Comparison of ENCODE assay signal across 23 mouse cellular contexts in genomic region chr13:82907689-82908088, GRCm38 (mm10).
DNase-seq lines count a peak whose midpoint lies in the region; ATAC-seq and TF ChIP-seq lines count a peak whose summit lies in the region.
"Had no signal": no experiment of that assay in that cellular context is flagged by ENCODE, and none has a peak within 500 bp of the region (broad histone marks: within the 10 kb centered on the region; RNA-seq: fewer than 3 reads in every experiment).

No protein-coding gene starts in this region.

- H3K27ac ChIP-seq in left cerebral cortex, adult 2 months = peak overlapping the region; percentile 75
- H3K27ac ChIP-seq: embryonic facial prominence, embryonic 10.5 days; embryonic facial prominence, embryonic 12.5 days; forebrain, embryonic 13.5 days; forebrain, embryonic 15.5 days had no signal

- H3K4me3 ChIP-seq in left cerebral cortex, adult 2 months = no peak overlapping the region
- H3K4me3 ChIP-seq: embryonic facial prominence, embryonic 10.5 days; embryonic facial prominence, embryonic 12.5 days; forebrain, embryonic 13.5 days; forebrain, embryonic 15.5 days had no signal

- no peak for DNase-seq in frontal cortex, postnatal 25 days (ENCODE audit: low spot score in 2 of 2)
- no peak for DNase-seq in left cerebral cortex, adult 2 months (ENCODE audit: extremely low spot score in 1 of 2, low spot score in 2 of 2)
- DNase-seq in left cerebral cortex, postnatal 4 days = no peak
- DNase-seq in right cerebral cortex, adult 18-20 months = peak; percentile 15
- DNase-seq in right cerebral cortex, adult 2 months (ENCODE audit: low spot score in 2 of 2) = no peak
- DNase-seq in kidney, postnatal 4 days = no peak
- DNase-seq: adrenal gland, adult 8-10 months; adrenal gland, postnatal 14 days; adrenal gland, postnatal 36 days; B cell, adult 2 months; cerebellum, adult 11 months; cerebellum, adult 18-20 months; cerebellum, adult 8-10 months; cerebellum, postnatal 10 days; cerebellum, postnatal 25 days had no signal

- intact Hi-C loops in left cerebral cortex, adult 2 months (cut with DNase I) = loop anchor here (2.0 to 10.0 kb wide), 6 partner anchors 90 to 965 kb away; no protein-coding TSS in a partner anchor
- intact Hi-C loops in left cerebral cortex, postnatal 4 days (cut with DNase I) = loop anchor here (10.0 kb wide), 1 partner anchor 617 kb away; no protein-coding TSS in a partner anchor

- TF ChIP-seq CTCF in left cerebral cortex, adult 2 months (IDR thresholded peaks at IDR 0.05) = no peak

- peak; percentile 77 for ATAC-seq in frontal cortex, adult (ENCODE audit: low TSS enrichment)
- ATAC-seq: activated CD4-positive, CD25-positive, alpha-beta regulatory T cell, adult 4 months; CD4-positive, CD25-positive, alpha-beta regulatory T cell, adult 4 months; forebrain, embryonic 13.5 days; forebrain, embryonic 15.5 days; Patski had no signal
